Mouse (Mus musculus) myocyte (in vitro differentiated cells): ENCODE results near the gene Prss57.

Experiments
- CEBPB ChIP-seq: IDR thresholded peaks from 2 replicates; pipeline ENCODE4 v1.6.1; 2011; ENCODE audit warnings: mild to moderate bottlenecking, moderate library complexity; ENCODE audit not compliant: poor library complexity, insufficient read depth, severe bottlenecking
- MYOG ChIP-seq, 3 experiments: IDR thresholded peaks; one replicate each; pipeline ENCODE4 v1.6.1; 2011; ENCODE audit warnings: control low read depth in 2 of 3, low read depth in 2 of 3, mild to moderate bottlenecking in 2 of 3; ENCODE audit not compliant: insufficient read length in 2 of 3, control insufficient read depth in 1 of 3, insufficient read depth in 1 of 3
- POLR2A ChIP-seq: IDR thresholded peaks from one replicate; pipeline ENCODE4 v1.6.1; 2011; ENCODE audit warnings: low read depth, mild to moderate bottlenecking, control low read depth, moderate library complexity; ENCODE audit not compliant: insufficient read length
- POLR2AphosphoS2 ChIP-seq: IDR thresholded peaks from one replicate; pipeline ENCODE4 v1.6.1; 2011; ENCODE audit warnings: low read depth, control low read depth; ENCODE audit not compliant: insufficient read length
- SRF ChIP-seq: IDR thresholded peaks from one replicate; pipeline ENCODE4 v1.6.1; 2011; ENCODE audit warnings: low read depth; ENCODE audit not compliant: control insufficient read depth, insufficient read length
- TCF12 ChIP-seq: IDR thresholded peaks from one replicate; pipeline ENCODE4 v1.6.1; 2011; ENCODE audit warnings: mild to moderate bottlenecking, control low read depth; ENCODE audit not compliant: poor library complexity, insufficient read depth, severe bottlenecking
- USF1 ChIP-seq: IDR thresholded peaks from one replicate; pipeline ENCODE4 v1.6.1; 2011; ENCODE audit warnings: low read depth, mild to moderate bottlenecking, control low read depth, moderate library complexity

GRCm38 (mm10) chr10:79820277-79820676, 29.5 kb upstream of the Prss57 start:
- TF ChIP-seq POLR2A (no peak), SRF (no peak), POLR2AphosphoS2 (no peak), USF1 (no peak), TCF12 (no peak), CEBPB (no peak), MYOG (IDR thresholded peaks at IDR 0.05; ENCODE audit: control insufficient read depth in 1 of 3, insufficient read depth in 1 of 3, insufficient read length in 2 of 3, low read depth in 2 of 3) (no peak)
